Mouse (Mus musculus): ENCODE measurements around the gene Acer1.
A peak's percentile ranks its signal among the peaks of the same experiment; 100 is the strongest.

The Acer1 gene

GRCm38 (mm10) chr17:56988921-56989430, 7.0 kb upstream of the Acer1 start:
- no peak for DNase-seq

DNA sequence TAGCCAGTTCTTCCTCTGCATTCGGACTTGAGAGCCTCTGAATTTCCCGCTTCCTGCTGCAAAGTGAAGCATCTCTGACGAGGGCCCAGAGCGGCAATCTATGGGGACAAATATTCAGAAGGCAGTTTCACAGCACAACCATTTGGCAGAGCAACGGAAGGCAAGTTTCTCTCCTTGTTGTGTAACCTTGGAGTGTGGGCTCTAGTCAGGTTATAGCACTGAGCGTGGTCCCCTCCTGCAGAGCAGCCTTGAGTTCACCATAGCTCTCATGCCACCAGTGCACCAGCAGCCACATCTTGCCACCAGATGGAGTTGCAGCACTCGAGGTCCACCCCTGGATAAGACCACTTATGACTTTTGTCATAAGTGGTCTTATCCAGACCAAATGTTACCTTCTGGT, 6.5 kb upstream of the Acer1 start:
- DNase-seq: no peak

DNA sequence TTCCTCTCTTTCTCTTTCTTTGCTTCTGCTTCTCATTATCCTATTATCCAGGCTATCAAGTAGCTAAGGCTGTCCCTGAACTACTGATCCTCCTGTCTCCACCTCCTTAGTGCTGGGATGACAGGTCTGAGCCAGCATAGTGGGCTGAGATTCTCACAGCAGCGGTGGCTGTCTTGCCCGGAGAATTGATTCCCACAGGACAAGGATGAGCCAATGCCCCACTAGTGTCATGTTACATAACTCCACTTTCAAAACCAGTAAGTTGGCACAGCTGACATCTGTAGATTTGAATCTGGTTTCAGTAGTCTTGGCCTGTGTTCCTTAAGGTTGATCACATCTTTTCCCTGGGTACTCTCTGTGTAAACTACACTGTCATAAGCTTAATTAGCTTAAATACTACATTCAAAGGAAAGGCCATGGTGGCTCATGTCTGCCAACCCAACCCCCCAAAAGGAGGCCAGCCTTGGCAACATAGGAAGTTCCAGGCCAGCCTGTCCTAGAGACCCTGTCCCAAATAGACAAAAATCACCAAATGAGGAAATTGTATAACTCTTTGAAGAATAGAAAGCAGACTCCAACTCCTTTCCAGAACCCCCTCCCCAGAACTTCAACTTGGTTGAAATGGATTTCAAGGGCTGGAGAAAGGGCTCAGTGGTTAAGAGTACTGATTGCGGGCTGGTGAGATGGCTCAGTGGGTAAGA, 4.3 kb upstream of the Acer1 start:
- DNase-seq: no peak

DNA sequence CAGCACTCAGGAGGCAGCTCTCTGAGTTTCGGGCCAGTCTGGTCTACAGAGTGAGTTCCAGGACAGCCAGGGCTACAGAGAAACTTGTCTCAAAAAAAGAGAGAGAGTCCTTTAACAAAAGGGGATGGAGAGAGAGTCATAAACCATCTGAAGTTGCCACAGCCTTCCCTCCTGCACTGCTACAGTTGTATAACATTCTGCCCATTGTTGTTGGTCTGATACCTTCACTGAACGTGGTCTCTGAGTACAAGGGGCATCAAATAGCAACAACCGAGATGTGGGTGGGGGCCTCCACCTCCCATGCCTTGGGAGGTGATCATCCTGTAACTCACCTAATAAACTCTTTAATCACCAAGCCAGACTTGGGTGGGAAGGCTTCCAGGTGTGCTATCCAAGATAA, 3.7 kb upstream of the Acer1 start:
- DNase-seq: no peak

DNA sequence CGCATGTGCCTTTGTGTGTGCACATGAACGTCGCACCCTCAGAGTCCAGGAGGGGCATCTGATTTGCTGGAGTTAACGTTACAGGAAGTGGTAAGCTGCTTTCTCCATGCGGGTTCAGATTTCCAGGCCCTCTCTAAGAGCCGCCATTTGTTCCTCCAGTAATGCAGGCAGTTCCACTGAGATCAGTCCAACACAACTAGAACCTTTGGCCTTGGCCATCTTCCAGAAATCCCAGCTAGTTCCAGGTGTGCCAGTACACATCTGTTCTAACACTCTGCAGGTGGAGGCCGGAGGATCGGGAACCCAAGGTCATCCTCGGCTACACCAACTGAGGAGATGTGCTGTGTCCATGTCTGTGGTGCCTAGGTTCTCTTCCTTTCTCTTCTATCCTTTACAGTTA, 3.0 kb upstream of the Acer1 start:
- no peak for DNase-seq

GRCm38 (mm10) chr17:56981049-56981448, 877 bp downstream of the Acer1 start:
- DNase-seq: no peak

DNA sequence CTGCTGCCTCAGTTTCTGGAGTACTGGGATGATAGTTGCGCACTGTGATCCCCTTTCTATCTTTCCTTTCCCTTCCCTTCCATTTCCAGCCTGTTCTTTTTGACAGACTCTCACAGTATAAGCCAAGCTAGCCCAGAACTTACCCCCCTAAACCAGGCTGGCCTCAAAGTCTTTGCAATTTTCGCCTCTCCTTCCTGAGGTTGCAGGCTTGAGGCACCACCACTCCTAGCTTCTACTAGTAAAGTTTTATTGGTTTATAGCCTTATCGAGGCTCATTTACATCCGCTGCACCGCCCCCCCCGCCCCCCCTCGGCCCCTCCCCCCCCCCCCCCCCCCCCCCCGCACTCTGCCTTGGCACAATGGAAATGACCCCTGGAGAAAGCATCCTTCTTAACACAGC, 2.4 kb downstream of the Acer1 start:
- DNase-seq: no peak

DNA sequence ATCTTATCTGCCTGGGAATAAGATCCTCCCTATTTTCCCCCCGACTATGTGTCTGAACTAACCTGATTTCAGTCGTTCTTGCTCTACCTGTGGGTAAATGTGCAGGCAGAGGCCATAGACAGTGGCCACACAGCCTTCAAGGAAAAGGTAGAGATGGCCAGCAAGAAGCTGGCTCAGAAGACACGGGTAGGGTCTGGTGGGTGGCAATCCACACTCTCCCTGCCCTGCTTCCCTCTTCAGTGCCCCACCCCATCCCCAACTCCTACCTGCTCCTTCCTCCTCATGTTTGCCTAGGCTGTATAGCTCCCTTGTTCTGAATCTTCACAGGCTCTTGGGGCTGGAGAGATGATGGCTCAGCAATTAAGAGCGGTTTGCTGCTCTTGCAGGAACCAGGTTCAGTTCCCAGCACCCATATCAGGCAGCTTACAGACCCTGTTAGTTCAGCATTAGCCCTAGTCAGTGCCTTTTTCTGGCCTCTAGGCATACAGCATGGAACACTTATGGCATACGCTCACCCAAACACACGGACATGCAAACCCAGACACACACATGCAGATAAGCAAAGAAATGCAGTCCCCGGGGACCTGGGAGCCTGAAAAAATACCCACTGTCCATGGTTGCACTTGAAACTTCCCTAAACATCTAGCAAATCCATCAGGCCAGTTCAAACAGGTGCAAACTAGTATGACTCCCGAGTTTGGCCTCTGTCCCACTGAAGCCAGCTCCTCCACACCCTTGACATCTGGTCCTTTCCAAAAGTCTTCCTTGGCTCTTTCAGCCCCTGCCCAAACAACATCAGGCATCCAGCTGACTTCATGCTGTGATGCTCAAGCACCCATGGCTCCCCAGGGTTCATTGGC, 5.2 kb downstream of the Acer1 start:
- DNase-seq: no peak

DNA sequence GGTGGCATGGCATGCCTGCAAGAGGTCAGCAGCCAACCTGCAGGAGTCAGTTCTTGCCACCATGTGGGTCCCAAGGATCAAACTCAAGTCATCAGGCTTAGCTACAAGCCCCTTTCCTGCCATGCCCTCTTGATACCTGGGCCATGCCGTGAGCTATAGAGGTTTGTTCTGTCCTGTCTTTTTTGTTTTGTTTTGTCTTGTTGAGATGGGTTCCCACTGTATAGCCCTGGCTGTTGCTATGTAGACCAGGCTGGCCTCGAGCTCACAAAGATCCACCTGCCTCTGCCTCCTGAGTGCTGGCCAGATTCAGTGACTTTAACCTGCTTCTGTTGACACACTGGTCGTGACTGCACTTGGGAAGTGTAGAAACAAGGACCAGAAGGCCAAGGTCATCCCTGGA, 6.5 kb downstream of the Acer1 start:
- DNase-seq: no peak

DNA sequence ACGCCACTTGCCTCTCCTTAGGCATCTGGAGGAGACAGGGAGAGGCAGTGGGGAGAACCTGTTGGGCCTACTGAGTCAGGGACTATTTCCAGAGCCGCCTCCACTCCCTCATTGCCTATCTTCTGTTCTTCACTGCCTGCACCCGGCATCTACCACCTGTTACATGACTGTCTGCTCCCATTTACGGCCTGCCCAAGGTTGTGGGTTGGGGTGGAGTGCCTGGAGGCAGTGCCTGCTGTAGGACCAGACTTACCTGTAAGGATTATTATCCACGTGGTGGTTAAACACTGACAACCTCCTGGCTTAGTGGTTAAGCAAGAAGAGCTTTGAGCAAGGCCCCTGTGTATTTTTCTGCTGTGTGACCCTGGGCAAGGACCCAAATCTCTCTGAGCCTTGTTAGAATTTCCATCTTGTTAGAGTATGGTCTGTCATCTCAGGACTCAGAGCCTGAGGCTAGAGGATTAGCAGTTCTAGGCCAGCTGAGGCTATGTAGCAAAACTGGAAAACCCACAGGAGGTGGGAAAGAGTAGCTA, 7.2 kb downstream of the Acer1 start:
- DNase-seq: no peak

GRCm38 (mm10) chr17:56973956-56974707, 7.8 kb downstream of the Acer1 start:
- DNase-seq: no peak

GRCm38 (mm10) chr17:56970081-56970480, 11.8 kb downstream of the Acer1 start:
- no peak for DNase-seq

GRCm38 (mm10) chr17:56969321-56969720, 12.6 kb downstream of the Acer1 start:
- DNase-seq: no peak

DNA sequence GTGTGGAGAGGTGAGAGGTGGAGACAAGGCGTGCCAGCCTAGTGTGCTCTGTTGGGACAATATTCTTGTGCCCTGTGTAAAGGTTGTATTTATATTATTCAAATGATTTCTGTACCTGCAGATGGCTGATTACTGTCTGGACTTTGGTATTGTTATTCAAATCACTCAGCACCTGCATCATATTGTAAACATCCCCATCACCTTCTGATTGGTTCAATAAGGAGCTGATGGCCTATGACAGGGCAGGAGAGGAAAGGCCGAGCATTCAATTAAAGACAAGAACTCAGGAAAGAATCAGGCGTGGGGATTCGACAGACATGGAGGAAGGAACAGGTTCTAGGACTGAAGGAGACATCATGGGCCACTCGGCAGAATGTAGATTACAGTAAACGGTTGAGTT, 18.3 kb downstream of the Acer1 start:
- no peak for DNase-seq

DNA sequence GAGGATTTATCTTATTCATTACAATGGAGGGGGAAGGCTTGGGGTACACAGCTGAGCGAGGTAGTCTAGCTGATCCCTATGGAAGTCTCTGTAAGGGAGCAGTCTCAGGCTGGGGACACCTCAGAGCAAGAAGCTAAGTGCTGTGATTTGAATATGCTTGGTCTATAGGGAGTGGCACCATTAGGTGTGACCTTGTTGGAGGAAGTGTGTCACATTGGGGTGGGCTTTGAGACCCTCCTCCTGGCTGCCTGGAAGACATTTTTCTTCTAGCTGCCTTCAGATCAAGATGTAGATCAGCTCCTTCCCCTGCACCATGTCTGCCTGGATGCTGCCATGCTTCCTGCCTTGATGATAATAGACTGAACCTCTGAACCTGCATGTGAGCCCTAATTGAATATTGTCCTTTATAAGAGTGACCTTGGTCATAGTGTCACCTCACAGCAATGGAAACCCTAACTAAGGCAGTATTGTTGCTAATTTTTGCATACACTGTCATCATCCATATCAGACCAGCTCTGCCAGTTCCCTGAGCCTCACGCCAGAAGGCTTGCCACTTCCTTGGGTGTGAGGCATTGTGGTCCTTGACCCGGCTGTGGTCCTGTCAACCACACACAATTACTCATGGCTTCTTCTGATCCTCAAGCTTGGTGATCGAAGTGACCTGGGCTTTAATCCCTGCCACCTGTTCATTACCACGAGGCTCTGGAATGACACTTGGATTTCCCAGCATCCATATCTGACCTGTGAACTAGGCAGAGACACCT, 19.1 kb downstream of the Acer1 start:
- no peak for DNase-seq

GRCm38 (mm10) chr17:56961880-56962279, 20.0 kb downstream of the Acer1 start:
- no peak for DNase-seq

GRCm38 (mm10) chr17:56958667-56959066, 23.3 kb downstream of the Acer1 start:
- DNase-seq: no peak

DNA sequence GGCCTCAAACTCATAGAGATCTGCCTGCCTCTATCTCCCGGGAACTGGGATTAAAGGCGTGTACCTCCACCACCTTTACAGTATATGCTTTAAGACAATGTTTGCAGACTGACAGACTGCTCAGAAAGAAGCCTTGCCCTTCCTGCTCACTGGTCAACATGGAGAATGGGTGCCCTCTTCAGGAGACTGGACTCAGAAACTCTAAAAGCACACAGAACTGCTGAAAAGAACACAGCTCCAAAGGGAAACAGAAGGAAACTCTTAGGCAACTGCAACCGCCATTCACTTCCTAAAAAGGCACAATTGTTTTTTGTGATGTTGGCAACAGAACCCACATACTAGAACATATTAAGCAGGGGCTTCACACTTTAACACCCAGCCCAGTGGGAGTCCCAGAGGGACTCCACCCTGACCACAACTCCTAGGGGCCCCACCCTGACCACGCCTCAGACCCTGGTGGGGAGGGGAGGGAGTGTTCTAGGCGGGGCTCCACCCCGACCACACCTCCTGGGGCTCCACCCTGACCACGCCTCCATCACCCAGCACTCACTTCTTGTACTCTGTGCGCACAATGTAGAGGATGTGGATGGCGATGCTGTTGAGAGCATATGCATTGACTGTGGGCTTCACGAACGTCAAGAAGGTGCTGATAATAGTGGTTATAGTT, 24.0 kb downstream of the Acer1 start:
- DNase-seq: peak; percentile 13 to 35

DNA sequence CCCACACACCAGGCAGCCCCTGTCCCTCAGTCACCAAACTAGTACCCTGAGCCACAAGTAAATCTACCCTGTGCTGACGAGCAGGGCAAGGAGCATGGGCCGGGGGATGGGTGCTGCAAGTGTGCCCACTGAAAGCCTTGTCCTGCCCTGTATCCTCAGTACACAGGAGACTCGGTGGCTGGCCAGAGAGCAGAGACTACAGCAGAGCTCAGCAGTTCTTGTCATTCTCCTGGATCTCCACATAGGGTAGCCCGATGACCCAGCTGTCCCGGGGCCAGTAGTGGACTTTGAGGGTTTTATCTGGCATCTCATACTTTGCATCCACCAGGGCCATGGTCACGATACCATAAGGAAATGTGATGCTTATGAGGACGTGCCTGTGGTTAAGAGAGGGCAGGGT, 27.1 kb downstream of the Acer1 start:
- DNase-seq: no peak

- no peak for DNase-seq
These were observed 29.3 kb downstream of the Acer1 start for GRCm38 (mm10) chr17:56952639-56953038.

DNA sequence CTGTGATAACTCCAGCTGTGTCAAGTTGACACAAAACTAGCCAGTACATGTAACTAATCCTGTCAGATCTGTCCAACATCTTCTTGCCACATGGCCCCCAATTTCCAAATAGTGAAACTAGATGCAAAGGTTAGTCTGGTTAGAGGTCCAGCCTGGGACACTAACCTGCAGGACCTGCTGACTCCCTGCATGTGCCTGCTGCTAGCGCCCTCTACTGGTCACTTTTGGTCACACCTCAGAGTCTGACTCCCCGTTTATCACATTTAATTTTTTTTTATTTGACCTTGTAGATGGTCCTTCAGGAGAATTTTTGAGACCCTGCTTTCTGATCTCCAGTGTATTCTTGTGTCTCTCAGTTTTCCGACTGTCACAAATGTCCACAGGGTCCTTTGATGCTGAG, 31.0 kb downstream of the Acer1 start:
- DNase-seq: peak; percentile 58 to 70

- DNase-seq: no peak
These were observed 43.2 kb downstream of the Acer1 start for GRCm38 (mm10) chr17:56938751-56939150.
